Mouse (Mus musculus) MEL (cell line): ENCODE measurements around the gene Rapgef6. TPM values are rescaled to one million over a fixed set of nuclear protein-coding genes. Genes with fewer than 3 reads are reported as not detected.
A peak's percentile ranks its signal among the peaks of the same experiment; 100 is the strongest.

Experiments
- DNase-seq: peaks from one replicate; pipeline ENCODE4 v3.0.0; 2011; ENCODE audit warnings: low read depth, low spot score
- H3K27ac ChIP-seq: 2 replicates; pipeline ENCODE4 v1.5.1; 2012; ENCODE audit warnings: low read depth, mild to moderate bottlenecking, control low read depth, low read length, moderate library complexity; ENCODE audit not compliant: control insufficient read depth
- H3K27me3 ChIP-seq, 2 experiments: fragments of 150-350 bp in 1 of 2; sonication (generic) in 1 of 2; 2 replicates each; pipeline ENCODE4 v1.6.1; 2012; ENCODE audit warnings: low read length in 2 of 2, mild to moderate bottlenecking in 2 of 2, improper control_type of control experiment in 1 of 2, moderate library complexity in 1 of 2; ENCODE audit not compliant: insufficient read depth in 2 of 2, control insufficient read depth in 1 of 2
- H3K36me3 ChIP-seq, 2 experiments: 2 replicates each; pipeline ENCODE4 v1.6.1; 2012 to 2014; ENCODE audit warnings: low read length in 2 of 2, improper control_type of control experiment in 1 of 2, inconsistent platforms in 1 of 2, mild to moderate bottlenecking in 1 of 2; ENCODE audit not compliant: insufficient read depth in 2 of 2, control insufficient read depth in 1 of 2
- H3K4me1 ChIP-seq, 2 experiments: fragments of 150-350 bp in 1 of 2; sonication (generic) in 1 of 2; 2 replicates each; pipeline ENCODE4 v1.6.1; 2012; ENCODE audit warnings: low read length in 2 of 2, improper control_type of control experiment in 1 of 2, mild to moderate bottlenecking in 1 of 2; ENCODE audit not compliant: insufficient read depth in 2 of 2, control insufficient read depth in 1 of 2
- H3K4me3 ChIP-seq, 2 experiments: fragments of 150-350 bp in 1 of 2; sonication (generic) in 1 of 2; 2 replicates each; pipeline ENCODE4 v1.5.1; 2012; ENCODE audit warnings: low read depth in 2 of 2, low read length in 2 of 2, mild to moderate bottlenecking in 2 of 2, moderate library complexity in 2 of 2, control low read depth in 1 of 2, improper control_type of control experiment in 1 of 2; ENCODE audit not compliant: control insufficient read depth in 1 of 2, insufficient read depth in 1 of 2
- H3K79me2 ChIP-seq: 2 replicates; pipeline ENCODE4 v1.6.1; 2012; ENCODE audit warnings: mild to moderate bottlenecking, low read length, moderate library complexity; ENCODE audit not compliant: control insufficient read depth, poor library complexity, insufficient read depth
- H3K9ac ChIP-seq: 2 replicates; pipeline ENCODE4 v1.6.1; 2012; ENCODE audit warnings: low read depth, mild to moderate bottlenecking, control low read depth, low read length, moderate library complexity; ENCODE audit not compliant: control insufficient read depth, poor library complexity, severe bottlenecking
- H3K9me3 ChIP-seq: fragments of 150-350 bp; sonication (generic); replicated peaks from 2 replicates; pipeline ENCODE4 v1.6.1; 2012; ENCODE audit warnings: mild to moderate bottlenecking, low read length, improper control_type of control experiment, moderate library complexity; ENCODE audit not compliant: insufficient read depth
- CHD1 ChIP-seq: IDR thresholded peaks from 2 replicates; pipeline ENCODE4 v1.6.1; 2012; ENCODE audit warnings: low read depth, mild to moderate bottlenecking, inconsistent platforms, low read length, improper control_type of control experiment
- CHD2 ChIP-seq: IDR thresholded peaks from 2 replicates; pipeline ENCODE4 v1.6.1; 2011; ENCODE audit warnings: low read length, improper control_type of control experiment
- CTCF ChIP-seq, 3 experiments: IDR thresholded peaks in 2 of 3; conservative IDR thresholded peaks in 1 of 3; 2 replicates each; pipeline ENCODE4 v1.5.1; 2011 to 2012; ENCODE audit warnings: low read length in 3 of 3, low read depth in 2 of 3, mild to moderate bottlenecking in 2 of 3, improper control_type of control experiment in 1 of 3, inconsistent platforms in 1 of 3, mixed read lengths in 1 of 3, moderate library complexity in 1 of 3; ENCODE audit not compliant: control insufficient read depth in 1 of 3, insufficient read depth in 1 of 3, poor library complexity in 1 of 3, severe bottlenecking in 1 of 3
- E2F4 ChIP-seq: IDR thresholded peaks from 2 replicates; pipeline ENCODE4 v1.6.1; 2011; ENCODE audit warnings: low read depth, low read length, improper control_type of control experiment, borderline replicate concordance
- ELF1 ChIP-seq: IDR thresholded peaks from 2 replicates; pipeline ENCODE4 v1.6.1; 2014; ENCODE audit warnings: low read depth, mild to moderate bottlenecking, inconsistent platforms, low read length, improper control_type of control experiment, moderate library complexity
- EP300 ChIP-seq, 2 experiments: IDR thresholded peaks; 2 replicates each; pipeline ENCODE4 v1.6.1; 2011; ENCODE audit warnings: improper control_type of control experiment in 2 of 2, low read length in 2 of 2, low read depth in 1 of 2, mild to moderate bottlenecking in 1 of 2
- ETS1 ChIP-seq: IDR thresholded peaks from 2 replicates; pipeline ENCODE4 v1.6.1; 2012; ENCODE audit warnings: low read depth, mild to moderate bottlenecking, inconsistent platforms, low read length, improper control_type of control experiment, moderate library complexity
- GABPA ChIP-seq: IDR thresholded peaks from 2 replicates; pipeline ENCODE4 v1.6.1; 2012; ENCODE audit warnings: low read depth, mild to moderate bottlenecking, inconsistent platforms, low read length, improper control_type of control experiment, moderate library complexity
- GATA1 ChIP-seq: IDR thresholded peaks from 2 replicates; pipeline ENCODE4 v1.6.1; 2011; ENCODE audit warnings: low read depth, low read length, improper control_type of control experiment
- HCFC1 ChIP-seq: IDR thresholded peaks from 2 replicates; pipeline ENCODE4 v1.6.1; 2012; ENCODE audit warnings: low read depth, mild to moderate bottlenecking, inconsistent platforms, low read length, improper control_type of control experiment, moderate library complexity
- MAX ChIP-seq: IDR thresholded peaks from 2 replicates; pipeline ENCODE4 v1.6.1; 2011; ENCODE audit warnings: low read length, improper control_type of control experiment
- MAZ ChIP-seq: IDR thresholded peaks from 2 replicates; pipeline ENCODE4 v1.6.1; 2012; ENCODE audit warnings: low read depth, mild to moderate bottlenecking, inconsistent platforms, low read length, improper control_type of control experiment
- MEF2A ChIP-seq: IDR thresholded peaks from 2 replicates; pipeline ENCODE4 v1.6.1; 2014; ENCODE audit warnings: low read depth, mild to moderate bottlenecking, inconsistent platforms, low read length, improper control_type of control experiment; ENCODE audit not compliant: poor library complexity, insufficient replicate concordance, severe bottlenecking; ENCODE audit errors: extremely low read depth
- MXI1 ChIP-seq: IDR thresholded peaks from 2 replicates; pipeline ENCODE4 v1.6.1; 2011; ENCODE audit warnings: mild to moderate bottlenecking, low read depth, low read length, improper control_type of control experiment
- MYC ChIP-seq: IDR thresholded peaks from 2 replicates; pipeline ENCODE4 v1.6.1; 2011; ENCODE audit warnings: low read depth, mild to moderate bottlenecking, low read length, improper control_type of control experiment, moderate library complexity
- NELFE ChIP-seq: IDR thresholded peaks from 2 replicates; pipeline ENCODE4 v1.6.1; 2011; ENCODE audit warnings: low read depth, low read length, improper control_type of control experiment
- NRF1 ChIP-seq: IDR thresholded peaks from 2 replicates; pipeline ENCODE4 v1.6.1; 2014; ENCODE audit warnings: low read depth, mild to moderate bottlenecking, inconsistent platforms, low read length, improper control_type of control experiment, moderate library complexity; ENCODE audit not compliant: poor library complexity, insufficient read depth, severe bottlenecking
- POLR2AphosphoS2 ChIP-seq: IDR thresholded peaks from 2 replicates; pipeline ENCODE4 v1.6.1; 2011; ENCODE audit warnings: low read length, improper control_type of control experiment
- RAD21 ChIP-seq: IDR thresholded peaks from 2 replicates; pipeline ENCODE4 v1.6.1; 2011; ENCODE audit warnings: mild to moderate bottlenecking, low read depth, low read length, improper control_type of control experiment
- SIN3A ChIP-seq: IDR thresholded peaks from 2 replicates; pipeline ENCODE4 v1.6.1; 2012; ENCODE audit warnings: low read length, improper control_type of control experiment, inconsistent platforms
- SMC3 ChIP-seq: IDR thresholded peaks from 2 replicates; pipeline ENCODE4 v1.6.1; 2011; ENCODE audit warnings: low read depth, low read length, improper control_type of control experiment
- TBP ChIP-seq: IDR thresholded peaks from 2 replicates; pipeline ENCODE4 v1.8.0; 2011; ENCODE audit warnings: low read depth, low read length, improper control_type of control experiment
- UBTF ChIP-seq: IDR thresholded peaks from 2 replicates; pipeline ENCODE4 v1.6.1; 2012; ENCODE audit warnings: low read depth, mild to moderate bottlenecking, inconsistent platforms, low read length, improper control_type of control experiment, moderate library complexity, borderline replicate concordance; ENCODE audit not compliant: insufficient read depth
- ZC3H11A ChIP-seq: IDR thresholded peaks from 2 replicates; pipeline ENCODE4 v1.6.1; 2012; ENCODE audit warnings: low read depth, mild to moderate bottlenecking, inconsistent platforms, low read length, improper control_type of control experiment
- ZMIZ1 ChIP-seq: IDR thresholded peaks from 2 replicates; pipeline ENCODE4 v1.6.1; 2012; ENCODE audit warnings: low read depth, mild to moderate bottlenecking, inconsistent platforms, low read length, improper control_type of control experiment, moderate library complexity
- polyA plus RNA-seq, 2 experiments: library from polyadenylated mRNA; stranded (reverse) in 1 of 2; unstranded in 1 of 2; fragments of >175 nt in 1 of 2; fragments of >200 nt in 1 of 2; gene quantifications; 2 replicates each; pipeline versions ENCODE4 v1.2.1 to v1.2.4; 2012; ENCODE audit warnings: low replicate concordance in 2 of 2, low read depth in 1 of 2; ENCODE audit not compliant: insufficient read length in 2 of 2, insufficient read depth in 1 of 2, missing spikeins in 1 of 2
- total RNA-seq: library from RNA; depleted of rRNA; stranded (reverse); fragments of 300-350 nt; gene quantifications from 2 replicates; pipeline ENCODE4 v1.2.3, GENCODE M21; 2012

Rapgef6 gene
- total and polyA plus RNA-seq, 3 experiments = 21.1 to 31.8 TPM; not detected in 1

- DNase-seq = no peak
- Histone ChIP-seq H3K4me1 (no peaks in the 10 kb centered on the region; a peak in 1 of 4 replicates), H3K27me3 (no peaks in the 10 kb centered on the region), H3K36me3 (peaks cover 4 to 45% of the 10 kb centered on the region in 2 experiments; a peak in 2 of 4 replicates), H3K4me3 (no peak overlapping the region), H3K27ac (no peak overlapping the region), H3K9ac (no peak overlapping the region), H3K9me3 (no peaks in the 10 kb centered on the region), H3K79me2 (no peaks in the 10 kb centered on the region)
- no peak for TF ChIP-seq MAX
- TF ChIP-seq ZMIZ1 = no peak
- TF ChIP-seq SIN3A = no peak
- no peak for TF ChIP-seq ETS1
- TF ChIP-seq SMC3 = no peak
- no peak for TF ChIP-seq GATA1
- TF ChIP-seq GABPA = no peak
- no peak for TF ChIP-seq POLR2AphosphoS2
- TF ChIP-seq TBP = no peak
- no peak for TF ChIP-seq ELF1
- no peak for TF ChIP-seq MXI1
- no peak for TF ChIP-seq NELFE
- TF ChIP-seq EP300 (IDR thresholded peaks at IDR 0.05; ENCODE audit: low read depth in 1 of 2, low read length in 2 of 2) = no peak
- no peak for TF ChIP-seq UBTF
- no peak for TF ChIP-seq NRF1
- no peak for TF ChIP-seq E2F4
- no peak for TF ChIP-seq CHD1
- TF ChIP-seq RAD21 = no peak
- TF ChIP-seq MEF2A = no peak
- TF ChIP-seq CHD2 = no peak
These were observed 104.3 kb downstream of the Rapgef6 start for GRCm38 (mm10) chr11:54626905-54627304.

- Histone ChIP-seq H3K4me3 (no peak overlapping the region), H3K9me3 (no peaks in the 10 kb centered on the region), H3K79me2 (no peaks in the 10 kb centered on the region), H3K27me3 (no peaks in the 10 kb centered on the region), H3K4me1 (peaks cover 8 to 13% of the 10 kb centered on the region in 2 experiments), H3K27ac (no peak overlapping the region), H3K36me3 (peaks cover 17 to 23% of the 10 kb centered on the region in 2 experiments), H3K9ac (no peak overlapping the region)
- DNase-seq = peak; percentile 30
- TF ChIP-seq HCFC1 = no peak
- TF ChIP-seq SIN3A = no peak
- TF ChIP-seq RAD21 = peak; percentile 31
- TF ChIP-seq SMC3 = peak; percentile 46
- peak in 2 of 3 experiments; percentile 18 to 62; a peak in 4 of 6 replicates for TF ChIP-seq CTCF (IDR thresholded peaks at IDR 0.05 in 2 of 3, conservative IDR thresholded peaks at IDR 0.05 in 1 of 3; ENCODE audit: control insufficient read depth in 1 of 3, insufficient read depth in 1 of 3, low read depth in 2 of 3, low read length in 3 of 3, poor library complexity in 1 of 3, severe bottlenecking in 1 of 3)
- TF ChIP-seq NRF1 = no peak
- no peak for TF ChIP-seq UBTF
- TF ChIP-seq MAZ = no peak
- TF ChIP-seq ZC3H11A = 0 out of 2 replicates have a peak, but pooled peaks have one; percentile 16
- TF ChIP-seq MYC = 0 out of 2 replicates have a peak, but pooled peaks have one; percentile 28
- TF ChIP-seq MEF2A = no peak
- TF ChIP-seq GATA1 = no peak
- TF ChIP-seq NELFE = no peak
These were observed 123.8 kb downstream of the Rapgef6 start for GRCm38 (mm10) chr11:54646420-54646819.
